Mouse (Mus musculus): ENCODE measurements around the gene Jdp2. TPM values are rescaled to one million over a fixed set of nuclear protein-coding genes. Genes with fewer than 3 reads are reported as not detected.

The Jdp2 gene
- polyA plus RNA-seq (2012; rRNA removed), result 8.2 and 8.7 TPM in 2 replicates

DNA sequence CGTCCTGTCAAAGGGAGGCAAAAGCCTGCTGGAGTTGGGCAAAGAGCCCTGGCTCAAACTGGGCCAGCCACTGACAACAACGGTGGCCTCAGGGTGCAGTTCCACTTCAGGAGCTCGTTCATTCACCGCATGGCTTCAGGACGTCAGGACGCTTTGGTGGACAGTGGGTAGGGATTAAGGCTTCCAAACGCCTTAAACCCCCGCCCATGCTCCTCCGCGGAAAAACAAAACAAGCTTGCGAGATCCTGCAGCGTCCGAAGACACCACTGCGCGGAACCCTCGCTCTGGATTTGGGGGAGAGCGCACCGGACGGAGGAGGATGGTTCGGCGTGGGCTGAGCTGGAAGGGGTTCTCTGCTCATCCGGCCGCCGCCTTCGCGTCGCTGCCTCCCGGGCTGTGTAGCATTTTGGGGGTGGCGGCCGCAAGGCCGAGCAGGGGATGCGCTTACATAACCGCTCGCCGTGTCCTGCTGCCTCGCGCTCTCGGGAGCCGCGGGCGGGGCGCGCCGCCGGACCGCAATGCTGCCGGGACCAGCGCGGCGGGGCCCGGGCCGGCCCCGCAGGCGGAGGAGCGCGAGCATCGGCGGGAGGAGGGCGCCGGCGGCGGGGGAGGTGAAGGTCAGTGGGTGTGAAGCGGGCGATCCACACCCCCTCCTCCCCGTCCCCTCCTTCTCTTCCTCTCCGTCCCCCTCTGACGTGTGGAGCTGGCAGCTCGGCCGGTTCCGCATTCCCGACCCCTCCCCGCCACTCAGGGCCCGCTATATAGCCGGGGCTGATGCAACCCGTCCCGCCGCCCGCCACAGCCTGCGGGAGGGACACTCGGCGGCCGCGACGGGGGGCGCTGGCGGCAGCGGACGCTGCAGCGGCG lies at the start of gene Jdp2:
Jdp2 (plus strand) TSS at position 417 of the 867 bp plus-strand sequence.

DNA sequence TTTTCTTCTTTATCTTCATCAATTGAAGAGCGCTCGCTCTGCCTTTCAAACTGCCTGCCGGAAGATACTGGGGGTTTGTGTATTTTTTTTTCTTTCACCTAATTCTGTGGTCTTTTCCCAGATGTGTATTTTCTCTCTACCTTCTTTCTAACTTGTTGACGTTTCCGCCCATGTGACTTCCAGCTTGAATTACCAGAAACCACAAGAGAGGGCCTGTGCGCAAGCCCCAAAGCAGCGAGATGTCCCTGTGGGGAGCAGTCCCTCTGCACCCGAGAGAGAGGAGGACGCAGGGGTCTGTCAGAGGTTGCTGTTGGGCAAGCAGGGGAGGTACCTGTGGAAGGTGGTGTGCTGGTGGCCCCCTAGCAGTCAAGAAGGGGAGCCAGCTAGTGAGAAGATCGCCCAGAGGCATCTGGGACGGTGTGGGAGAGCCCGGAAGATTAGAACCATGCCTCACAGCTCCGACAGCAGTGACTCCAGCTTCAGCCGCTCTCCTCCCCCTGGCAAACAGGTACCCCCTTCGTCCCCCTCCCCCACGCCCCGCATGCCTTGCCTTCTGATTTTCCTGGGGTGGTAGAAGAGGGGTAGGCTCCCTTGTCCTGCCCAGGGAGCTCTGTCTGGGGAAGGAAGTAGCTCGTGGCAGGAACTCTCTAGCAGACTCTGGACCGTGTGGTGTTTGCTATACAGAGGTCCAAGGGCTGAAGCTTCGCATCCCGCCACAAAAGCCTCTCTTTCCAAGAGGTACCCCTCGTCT lies 87.8 kb downstream of the Jdp2 start, which contains the start of gene Batf:
Batf (plus strand) TSS at position 204 of the 751 bp plus-strand sequence.

Other genes with a start within 250 kb of the Jdp2 start
- 119 and 147 TPM in 2 replicates for gene Tmed10, start 224.2 kb upstream of the Jdp2 start, polyA plus RNA-seq (2012; rRNA removed)
- gene Fos, start 125.1 kb upstream of the Jdp2 start, polyA plus RNA-seq (2012; rRNA removed), result 0.76 and 1.7 TPM in 2 replicates
- 1.8 and 2.6 TPM in 2 replicates for gene Batf, start 87.6 kb downstream of the Jdp2 start, polyA plus RNA-seq (2012; rRNA removed)
- 0.97 and 1.3 TPM in 2 replicates for gene Flvcr2, start 147.5 kb downstream of the Jdp2 start, polyA plus RNA-seq (2012; rRNA removed)
- gene Erg28, start 225.5 kb downstream of the Jdp2 start, polyA plus RNA-seq (2012; rRNA removed), result 32.0 and 61.3 TPM in 2 replicates
- 13.3 and 15.4 TPM in 2 replicates for gene Ttll5, start 225.6 kb downstream of the Jdp2 start, polyA plus RNA-seq (2012; rRNA removed)

All from central nervous system, embryonic 11.5 days (tissue).